Mouse (Mus musculus): Measurements from ENCODE around the gene Gm10999. TPM values are rescaled to one million over a fixed set of nuclear protein-coding genes. Genes with fewer than 3 reads are reported as not detected.
"Not testable (repeated sequence)": the region's sequence is repeated elsewhere in the genome, so short reads cannot be mapped to it uniquely, and the experiment has no call there.

Gm10999 gene
- not detected in 2 replicates for polyA plus RNA-seq (2015; fragmentation: Nextera tagmentation; extraction: Ambion mirVana)

GRCm38 (mm10) chr8:129131561-129131960 lies at the start of gene Gm10999:
Gene Gm10999 (minus strand): TSS chr8:129131661.
- no peaks in the 10 kb centered on the region for H3K36me3 ChIP-seq (ENCODE audit: control insufficient read depth, insufficient read depth, low read length)
- H3K9ac ChIP-seq (ENCODE audit: low read length) = no peak within 1 kb of the TSS
- no peaks in the 10 kb centered on the region for H3K27me3 ChIP-seq (ENCODE audit: control insufficient read depth, insufficient read depth, low read depth, low read length)
- H3K4me1 ChIP-seq (replicated peaks; ENCODE audit: control insufficient read depth, insufficient read depth, low read length) = no peaks in the 10 kb centered on the region
- H3K9me3 ChIP-seq (ENCODE audit: control insufficient read depth, low read length) = no peaks in the 10 kb centered on the region
- ATAC-seq (ENCODE audit: low read depth) = no peak
- H3K27ac ChIP-seq (ENCODE audit: low read length) = no peak within 1 kb of the TSS
- H3K4me2 ChIP-seq (ENCODE audit: low read depth, low read length) = no peak within 1 kb of the TSS
- H3K4me3 ChIP-seq (ENCODE audit: low read length) = no peak within 1 kb of the TSS
- 65% methylated on average over 1 of the region's 1 CpGs for WGBS

DNA sequence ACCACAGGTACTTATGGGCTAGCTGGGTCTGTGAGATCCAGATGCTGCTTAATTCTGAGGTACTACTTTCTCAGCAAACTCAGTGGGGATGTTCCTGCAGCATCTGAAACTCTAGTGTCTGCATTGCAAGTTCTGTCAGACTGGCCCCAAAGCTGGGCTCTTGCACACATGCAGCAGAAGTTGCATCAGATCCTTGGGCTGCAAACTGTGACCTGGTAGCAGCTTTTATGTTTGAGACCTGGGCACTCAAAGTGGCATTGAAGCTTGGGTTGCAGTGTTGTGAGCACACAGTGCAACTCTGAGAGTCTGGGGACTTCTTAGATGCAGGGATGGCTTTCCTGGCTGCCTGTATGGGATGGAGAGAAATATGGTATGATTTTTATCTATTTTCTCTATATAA lies 2.0 kb upstream of the Gm10999 start:
- Histone ChIP-seq H3K27ac (ENCODE audit: low read length) (no peak overlapping the region), H3K9ac (ENCODE audit: low read length) (no peak overlapping the region), H3K4me1 (replicated peaks; ENCODE audit: control insufficient read depth, insufficient read depth, low read length) (no peaks in the 10 kb centered on the region), H3K36me3 (ENCODE audit: control insufficient read depth, insufficient read depth, low read length) (no peaks in the 10 kb centered on the region), H3K4me3 (ENCODE audit: low read length) (no peak overlapping the region), H3K9me3 (ENCODE audit: control insufficient read depth, low read length) (no peaks in the 10 kb centered on the region), H3K27me3 (ENCODE audit: control insufficient read depth, insufficient read depth, low read depth, low read length) (no peaks in the 10 kb centered on the region), H3K4me2 (ENCODE audit: low read depth, low read length) (no peak overlapping the region)
- ATAC-seq (ENCODE audit: low read depth) = no peak

GRCm38 (mm10) chr8:129115761-129116160 lies 15.7 kb downstream of the Gm10999 start:
- H3K4me1 ChIP-seq (replicated peaks; ENCODE audit: control insufficient read depth, insufficient read depth, low read length) = not testable (repeated sequence)

More at GRCm38 (mm10) chr8:129115761-129116160, 15.7 kb downstream of the Gm10999 start:
- H3K9ac ChIP-seq (ENCODE audit: low read length); H3K4me3 ChIP-seq (ENCODE audit: low read length); H3K27me3 ChIP-seq (ENCODE audit: control insufficient read depth, insufficient read depth, low read depth, low read length); H3K9me3 ChIP-seq (ENCODE audit: control insufficient read depth, low read length); H3K36me3 ChIP-seq (ENCODE audit: control insufficient read depth, insufficient read depth, low read length); ATAC-seq (ENCODE audit: low read depth); H3K4me2 ChIP-seq (ENCODE audit: low read depth, low read length); H3K27ac ChIP-seq (ENCODE audit: low read length): not testable (repeated sequence)
- 59% methylated on average over 3 of the region's 3 CpGs for WGBS

Other genes starting within 250 kb of the Gm10999 start
- gene Ccdc7a, start 66.1 kb downstream of the Gm10999 start, polyA plus RNA-seq (2015; fragmentation: Nextera tagmentation; extraction: Ambion mirVana) = not detected in 2 replicates
- gene Ccdc7b, start 64.5 kb downstream of the Gm10999 start, polyA plus RNA-seq (2015; fragmentation: Nextera tagmentation; extraction: Ambion mirVana) = not detected in 2 replicates
- gene 2610044O15Rik8, start 102.7 kb upstream of the Gm10999 start, polyA plus RNA-seq (2015; fragmentation: Nextera tagmentation; extraction: Ambion mirVana) = 23.5 and 25.3 TPM in 2 replicates

All from lung, embryonic 16.5 days (tissue).